Mouse (Mus musculus) kidney, adult 2 months (tissue): ENCODE results near the gene Pkhd1.

Source experiments
- CTCF ChIP-seq: fragments of 200-500 bp; conservative IDR thresholded peaks from 2 replicates; pipeline ENCODE4 v1.5.1; 2011; ENCODE audit warnings: low read depth, mild to moderate bottlenecking, control low read depth, low read length, moderate library complexity, mixed read lengths; ENCODE audit not compliant: insufficient read depth, insufficient read length
- POLR2A ChIP-seq: fragments of 200-500 bp; IDR thresholded peaks from one replicate; pipeline ENCODE4 v1.6.1; 2011; ENCODE audit warnings: low read depth, low read length, control low read depth

GRCm38 (mm10) chr1:20306116-20306515 is 311.7 kb downstream of the Pkhd1 start:
- TF ChIP-seq CTCF (no peak; the same call in 1 of the 2 replicates), POLR2A (no peak)
